Mouse (Mus musculus) forebrain, embryonic 12.5 days (tissue): ENCODE results near the gene Tmprss9. TPM values are rescaled to one million over a fixed set of nuclear protein-coding genes. Genes with fewer than 3 reads are reported as not detected.

Source experiments
- ATAC-seq: fragments of 200-750 bp; cut with Nextera tagmentation; 2 replicates; pipeline ENCODE4 v1.8.0; 2017; ENCODE audit warnings: moderate TSS enrichment; ENCODE audit not compliant: low FRiP score
- H3K27ac ChIP-seq: fragments of 300-500 bp; sonication (generic); 2 replicates; pipeline ENCODE4 v1.5.1; 2016; ENCODE audit warnings: mild to moderate bottlenecking
- H3K27me3 ChIP-seq: fragments of 300-500 bp; sonication (generic); 2 replicates; pipeline ENCODE4 v1.6.1; 2016; ENCODE audit warnings: mild to moderate bottlenecking
- H3K36me3 ChIP-seq: fragments of 300-500 bp; sonication (generic); replicated peaks from 2 replicates; pipeline ENCODE4 v1.6.1; 2016; ENCODE audit warnings: mild to moderate bottlenecking
- H3K4me1 ChIP-seq: fragments of 300-500 bp; sonication (generic); 2 replicates; pipeline ENCODE4 v1.6.1; 2016
- H3K4me2 ChIP-seq: fragments of 300-500 bp; sonication (generic); 2 replicates; pipeline ENCODE4 v1.6.1; 2016; ENCODE audit warnings: mild to moderate bottlenecking, moderate library complexity
- H3K4me3 ChIP-seq: fragments of 300-500 bp; sonication (generic); replicated peaks from 2 replicates; pipeline ENCODE4 v1.5.1; 2016; ENCODE audit warnings: mild to moderate bottlenecking
- H3K9ac ChIP-seq: fragments of 300-500 bp; sonication (generic); 2 replicates; pipeline ENCODE4 v1.6.1; 2016; ENCODE audit warnings: mild to moderate bottlenecking
- H3K9me3 ChIP-seq: fragments of 300-500 bp; sonication (generic); 2 replicates; pipeline ENCODE4 v1.6.1; 2016
- WGBS: fragments of 180-500 bp; shearing (Covaris S2); methylation state at CpG from one replicate; pipeline ENCODE4 v1.1.7; 2016; 5-methylcytosine and 5-hydroxymethylcytosine counted together
- polyA plus RNA-seq: library from polyadenylated mRNA; unstranded; fragments of >200 nt; fragmentation: Nextera tagmentation; extraction: Ambion mirVana; gene quantifications from 2 replicates; pipeline ENCODE4 v1.2.1, GENCODE M21; 2016

The Tmprss9 gene
- polyA plus RNA-seq, 1 experiment from 2014 or later, result 0.08 TPM

GRCm38 (mm10) chr10:80831136-80831535 is 40.5 kb upstream of the Tmprss9 start:
- Histone ChIP-seq H3K9ac (no peak overlapping the region), H3K36me3 (peaks cover 18% of the 10 kb centered on the region), H3K4me2 (peak overlapping the region; percentile 29; the same call in 1 of the 2 replicates), H3K4me3 (no peak overlapping the region; the same call in 1 of the 2 replicates), H3K27ac (0 out of 2 replicates have a peak overlapping the region, but pooled peaks have one; percentile 27), H3K9me3 (no peaks in the 10 kb centered on the region), H3K27me3 (peaks cover 30% of the 10 kb centered on the region), H3K4me1 (peaks cover 50% of the 10 kb centered on the region)
- no peak for ATAC-seq
- WGBS, result 0% methylated on average over 9 of the region's 9 CpGs

DNA sequence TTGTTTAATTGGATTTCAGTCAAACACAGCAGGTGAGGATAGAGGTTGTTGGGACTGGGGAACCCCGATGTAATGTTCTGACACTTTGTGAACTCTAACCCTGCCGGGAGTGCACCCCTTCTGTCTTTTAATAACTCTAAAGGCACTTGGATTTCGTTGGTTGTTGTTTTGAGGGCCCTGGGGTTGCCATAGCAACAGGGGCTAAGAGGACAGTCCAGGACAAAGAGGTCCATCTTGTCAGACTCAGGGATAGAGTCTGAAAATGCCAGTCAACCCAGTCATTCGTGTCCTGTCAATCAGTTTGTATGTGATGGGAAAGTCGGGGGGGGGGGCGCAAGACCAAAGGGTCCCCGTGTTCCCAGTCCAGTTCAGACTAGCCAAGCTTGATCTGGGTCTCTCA is 38.8 kb upstream of the Tmprss9 start:
- Histone ChIP-seq H3K27me3 (peaks cover 46% of the 10 kb centered on the region), H3K9me3 (no peaks in the 10 kb centered on the region), H3K36me3 (peaks cover 18% of the 10 kb centered on the region), H3K4me2 (no peak overlapping the region), H3K9ac (no peak overlapping the region), H3K27ac (no peak overlapping the region), H3K4me1 (peaks cover 47% of the 10 kb centered on the region), H3K4me3 (no peak overlapping the region)
- WGBS, result 48% methylated on average over 7 of the region's 7 CpGs
- ATAC-seq, result no peak

DNA sequence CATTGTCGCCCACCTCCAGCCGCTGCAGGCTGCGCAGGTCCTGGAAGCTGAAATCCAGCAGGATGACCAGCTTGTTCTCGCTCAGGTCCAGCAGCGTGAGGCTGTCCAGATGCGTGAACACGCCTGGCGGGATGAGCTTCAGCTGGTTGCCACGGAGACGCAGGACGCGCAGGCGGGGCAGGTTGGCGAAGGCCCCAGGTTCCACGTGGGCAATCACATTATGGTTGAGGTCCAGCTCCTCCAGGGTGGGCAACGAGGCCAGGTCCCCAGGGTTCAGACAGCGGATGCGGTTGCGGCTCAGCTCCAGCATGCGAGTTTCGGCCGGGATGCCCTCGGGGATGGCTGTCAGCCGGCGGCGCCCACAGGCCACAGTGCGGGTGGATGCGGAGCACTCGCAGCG is 36.0 kb upstream of the Tmprss9 start:
- peaks cover 26% of the 10 kb centered on the region for H3K4me1 ChIP-seq
- H3K27me3 ChIP-seq, result peaks cover 48% of the 10 kb centered on the region
- no peak for ATAC-seq
- H3K36me3 ChIP-seq, result no peaks in the 10 kb centered on the region
- no peak overlapping the region for H3K4me2 ChIP-seq
- no peak overlapping the region for H3K4me3 ChIP-seq
- 65% methylated on average over 30 of the region's 30 CpGs for WGBS
- H3K9me3 ChIP-seq, result no peaks in the 10 kb centered on the region
- H3K9ac ChIP-seq, result no peak overlapping the region
- no peak overlapping the region for H3K27ac ChIP-seq

- 52% methylated on average over 7 of the region's 7 CpGs for WGBS
- no peaks in the 10 kb centered on the region for H3K36me3 ChIP-seq
- H3K9me3 ChIP-seq, result no peaks in the 10 kb centered on the region
- peaks cover 62% of the 10 kb centered on the region for H3K27me3 ChIP-seq
- no peak overlapping the region for H3K9ac ChIP-seq
- ATAC-seq, result no peak
- H3K4me1 ChIP-seq, result peaks cover 15% of the 10 kb centered on the region
- no peak overlapping the region for H3K27ac ChIP-seq
- H3K4me2 ChIP-seq, result no peak overlapping the region
- H3K4me3 ChIP-seq, result no peak overlapping the region
Measured at GRCm38 (mm10) chr10:80836949-80837379, 34.7 kb upstream of the Tmprss9 start.

- Histone ChIP-seq H3K4me1 (peaks cover 10% of the 10 kb centered on the region), H3K27me3 (peaks cover 70% of the 10 kb centered on the region), H3K9me3 (no peaks in the 10 kb centered on the region), H3K4me3 (no peak overlapping the region), H3K36me3 (no peaks in the 10 kb centered on the region), H3K27ac (no peak overlapping the region), H3K9ac (no peak overlapping the region), H3K4me2 (no peak overlapping the region)
- WGBS, result 12% methylated on average over 2 of the region's 2 CpGs
- no peak for ATAC-seq
Measured at GRCm38 (mm10) chr10:80837827-80838226, 33.8 kb upstream of the Tmprss9 start.

DNA sequence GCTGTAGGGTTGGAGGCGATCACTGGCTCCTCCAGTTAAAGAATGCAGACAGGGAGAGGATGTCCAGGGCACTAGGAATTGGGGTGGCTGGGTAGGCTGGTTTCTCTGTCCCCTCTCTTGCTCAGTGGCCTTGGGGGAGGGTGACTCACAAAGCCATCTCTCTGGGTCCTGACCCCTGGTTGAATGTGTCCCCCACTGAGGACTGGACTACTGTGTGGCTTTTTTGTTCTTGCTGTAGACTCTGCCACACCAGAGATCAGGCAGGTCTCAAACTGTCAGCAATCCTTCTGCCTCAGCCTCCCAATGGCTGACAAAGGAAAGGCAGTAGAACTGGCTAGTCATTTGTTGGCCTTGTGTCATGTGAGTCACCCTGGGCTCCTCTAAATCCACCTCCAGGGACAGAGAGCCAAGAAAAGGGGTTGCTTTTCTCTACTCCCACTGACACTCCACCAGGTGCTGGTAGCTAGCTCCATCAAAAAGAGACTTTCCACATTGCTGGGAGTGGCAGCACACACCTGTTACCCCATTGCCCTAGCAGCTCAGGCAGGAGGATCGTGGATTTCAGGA is 33.2 kb upstream of the Tmprss9 start:
- no peak overlapping the region for H3K9ac ChIP-seq
- H3K36me3 ChIP-seq, result no peaks in the 10 kb centered on the region
- peaks cover 73% of the 10 kb centered on the region for H3K27me3 ChIP-seq
- H3K27ac ChIP-seq, result no peak overlapping the region
- ATAC-seq, result no peak
- H3K4me1 ChIP-seq, result peaks cover 10% of the 10 kb centered on the region
- WGBS, result 63% methylated on average over 2 of the region's 2 CpGs
- H3K4me2 ChIP-seq, result no peak overlapping the region
- no peaks in the 10 kb centered on the region for H3K9me3 ChIP-seq
- no peak overlapping the region for H3K4me3 ChIP-seq

DNA sequence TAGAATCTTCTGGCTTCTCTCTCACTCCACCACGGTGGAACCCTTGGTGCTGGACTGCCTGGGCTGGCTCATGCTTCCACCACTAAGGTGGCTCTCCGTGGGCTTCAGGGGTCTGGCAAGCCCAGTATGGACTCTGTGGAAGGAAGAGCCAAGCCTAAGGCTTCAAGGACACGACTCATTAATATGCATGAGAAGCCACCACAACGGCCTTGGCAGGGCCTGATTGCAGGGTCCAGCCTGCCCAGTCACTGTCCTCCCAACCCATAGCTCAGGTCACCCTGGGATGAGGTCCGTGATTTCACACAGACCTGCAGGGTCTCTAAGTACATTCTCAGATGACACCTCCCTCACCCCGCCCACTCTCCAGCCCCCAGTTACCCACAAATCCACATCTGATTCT is 31.8 kb upstream of the Tmprss9 start:
- Histone ChIP-seq H3K27me3 (peaks cover 73% of the 10 kb centered on the region), H3K4me3 (no peak overlapping the region), H3K4me2 (no peak overlapping the region), H3K4me1 (peaks cover 19% of the 10 kb centered on the region), H3K9ac (no peak overlapping the region), H3K9me3 (no peaks in the 10 kb centered on the region), H3K36me3 (no peaks in the 10 kb centered on the region), H3K27ac (no peak overlapping the region)
- 68% methylated on average over 6 of the region's 6 CpGs for WGBS
- no peak for ATAC-seq

DNA sequence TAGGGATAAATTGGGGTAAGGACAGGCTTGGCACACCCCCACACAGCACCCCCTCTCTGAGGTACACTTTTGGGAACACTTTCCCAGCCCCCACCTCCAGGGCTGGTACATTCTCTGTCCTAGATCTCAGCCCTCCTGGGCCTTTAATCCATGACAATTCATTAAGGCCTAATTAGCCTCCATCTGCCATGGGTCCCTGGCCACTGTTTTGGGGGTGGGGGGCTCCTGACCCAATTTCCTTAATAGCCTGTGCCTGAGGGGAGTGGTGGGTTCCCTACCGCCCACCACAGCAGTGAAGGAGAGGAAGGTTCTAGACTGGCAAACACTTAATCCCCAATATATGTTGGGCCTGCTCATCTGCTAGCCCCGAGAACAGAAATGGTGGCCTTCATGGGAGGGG is 30.0 kb upstream of the Tmprss9 start:
- Histone ChIP-seq H3K4me3 (no peak overlapping the region), H3K27me3 (peaks cover 68% of the 10 kb centered on the region), H3K36me3 (no peaks in the 10 kb centered on the region), H3K9ac (no peak overlapping the region), H3K9me3 (no peaks in the 10 kb centered on the region), H3K27ac (no peak overlapping the region), H3K4me1 (peaks cover 16% of the 10 kb centered on the region), H3K4me2 (no peak overlapping the region)
- 71% methylated on average over 2 of the region's 2 CpGs for WGBS
- ATAC-seq, result no peak

DNA sequence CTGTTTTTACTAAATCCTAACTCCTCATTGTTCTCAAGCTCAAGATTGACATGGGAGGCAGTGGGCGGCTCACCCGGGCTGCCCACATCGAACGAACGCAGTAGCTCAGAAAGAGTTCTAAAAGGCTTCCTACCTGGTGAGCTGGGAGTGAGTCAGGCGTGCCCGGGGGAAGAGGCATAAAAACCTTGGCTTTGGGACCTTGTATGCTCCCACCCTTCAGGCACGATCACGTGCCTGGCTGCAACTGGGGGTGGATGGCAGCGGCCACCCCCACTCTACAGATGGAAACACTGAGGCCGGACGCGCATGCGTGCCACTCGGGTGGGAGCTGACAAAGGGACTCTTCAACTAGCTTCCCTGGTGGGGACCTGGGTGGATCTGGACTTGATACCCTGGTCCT is 29.3 kb upstream of the Tmprss9 start:
- Histone ChIP-seq H3K4me2 (no peak overlapping the region), H3K27ac (no peak overlapping the region), H3K4me1 (peaks cover 16% of the 10 kb centered on the region), H3K9ac (no peak overlapping the region), H3K36me3 (no peaks in the 10 kb centered on the region), H3K27me3 (peaks cover 61% of the 10 kb centered on the region), H3K9me3 (no peaks in the 10 kb centered on the region), H3K4me3 (no peak overlapping the region)
- WGBS, result 81% methylated on average over 15 of the region's 15 CpGs
- ATAC-seq, result no peak

DNA sequence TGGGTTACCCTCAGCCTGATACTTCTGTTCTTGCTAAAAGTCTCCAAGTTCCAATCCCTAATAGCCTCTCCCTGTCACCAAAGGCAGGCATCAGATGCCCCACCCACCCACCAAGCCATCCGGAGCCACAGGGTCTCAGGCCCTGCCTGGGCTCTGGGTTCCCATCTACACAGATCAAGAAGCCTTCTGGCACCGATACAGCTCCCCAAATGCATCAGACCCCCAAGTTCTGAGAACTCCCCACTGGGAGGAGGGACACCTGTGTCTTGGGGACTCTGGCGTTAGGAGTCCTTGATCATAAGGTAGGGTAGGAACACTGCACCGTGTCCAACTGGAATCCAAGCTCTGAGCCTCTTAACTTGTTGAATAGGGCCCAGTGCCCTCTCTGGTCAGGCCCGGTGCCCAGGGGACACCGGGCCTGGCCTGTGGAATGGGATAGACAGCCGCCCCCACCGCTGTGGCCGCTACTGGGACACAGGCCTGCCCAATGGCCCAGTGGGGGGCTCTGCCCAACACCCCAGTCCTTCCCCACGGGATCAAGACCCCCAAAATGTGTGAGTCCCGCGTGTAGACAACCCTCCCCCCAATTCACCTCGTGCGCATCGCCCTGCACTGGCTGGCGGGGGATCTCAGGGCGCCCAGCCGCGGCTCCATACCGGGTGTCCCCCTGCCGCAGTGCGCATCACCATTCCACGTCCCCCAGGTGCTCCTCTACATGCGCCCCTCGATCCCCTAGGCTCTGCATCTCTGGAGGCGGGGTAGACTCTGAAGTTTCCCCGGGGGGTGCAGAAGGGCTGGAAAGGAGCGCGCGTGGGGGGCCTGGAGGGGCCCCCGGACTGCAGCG is 28.3 kb upstream of the Tmprss9 start:
- ATAC-seq, result no peak
- Histone ChIP-seq H3K27ac (no peak overlapping the region), H3K4me2 (peak overlapping the region; percentile 84), H3K9me3 (no peaks in the 10 kb centered on the region), H3K4me3 (peak overlapping the region; percentile 47), H3K9ac (peak overlapping the region; percentile 61), H3K27me3 (peaks cover 56% of the 10 kb centered on the region), H3K4me1 (peaks cover 11% of the 10 kb centered on the region), H3K36me3 (no peaks in the 10 kb centered on the region)
- 11% methylated on average over 26 of the region's 32 CpGs for WGBS

- H3K4me1 ChIP-seq, result peaks cover 15% of the 10 kb centered on the region
- no peak for ATAC-seq
- H3K27ac ChIP-seq, result no peak within 1 kb of the TSS
- peak within 1 kb of the TSS; percentile 84 for H3K4me2 ChIP-seq
- H3K4me3 ChIP-seq, result peak within 1 kb of the TSS; percentile 47
- WGBS, result 6% methylated on average over 38 of the region's 51 CpGs
- H3K9me3 ChIP-seq, result no peaks in the 10 kb centered on the region
- peaks cover 56% of the 10 kb centered on the region for H3K27me3 ChIP-seq
- no peaks in the 10 kb centered on the region for H3K36me3 ChIP-seq
- peak within 1 kb of the TSS; percentile 61 for H3K9ac ChIP-seq
Measured at GRCm38 (mm10) chr10:80843931-80844547, 27.6 kb upstream of the Tmprss9 start, which contains the start of gene Lingo3. TSS of gene Lingo3 (minus strand) at chr10:80844039.

- H3K36me3 ChIP-seq, result peaks cover under 1% of the 10 kb centered on the region
- H3K27me3 ChIP-seq, result peaks cover 56% of the 10 kb centered on the region
- H3K9ac ChIP-seq, result no peak overlapping the region
- H3K4me1 ChIP-seq, result peaks cover 15% of the 10 kb centered on the region
- H3K9me3 ChIP-seq, result no peaks in the 10 kb centered on the region
- WGBS, result 66% methylated on average over 8 of the region's 8 CpGs
- H3K4me3 ChIP-seq, result no peak overlapping the region
- no peak overlapping the region for H3K4me2 ChIP-seq
- H3K27ac ChIP-seq, result no peak overlapping the region
- no peak for ATAC-seq
Measured at GRCm38 (mm10) chr10:80845055-80845693, 26.5 kb upstream of the Tmprss9 start.
